Mouse (Mus musculus) MEL-GATA-1-ER (cell line): ENCODE measurements around the gene Gfy.
A peak's percentile ranks its signal among the peaks of the same experiment; 100 is the strongest.
"Not testable (repeated sequence)": the region's sequence is repeated elsewhere in the genome, so short reads cannot be mapped to it uniquely, and the experiment has no call there.

Source experiments
- DNase-seq: peaks from one replicate; pipeline ENCODE4 v3.0.0-alpha.2; 2012; ENCODE audit warnings: low read depth; ENCODE audit errors: extremely low read depth

The Gfy gene

GRCm38 (mm10) chr7:45193871-45194785 is 14.8 kb upstream of the Gfy start:
- no peak for DNase-seq

GRCm38 (mm10) chr7:45193406-45193805 is 14.0 kb upstream of the Gfy start:
- no peak for DNase-seq

- no peak for DNase-seq
Measured at GRCm38 (mm10) chr7:45192585-45193310, 13.4 kb upstream of the Gfy start.

- DNase-seq, result no peak
Measured at GRCm38 (mm10) chr7:45191803-45192363, 12.5 kb upstream of the Gfy start.

DNA sequence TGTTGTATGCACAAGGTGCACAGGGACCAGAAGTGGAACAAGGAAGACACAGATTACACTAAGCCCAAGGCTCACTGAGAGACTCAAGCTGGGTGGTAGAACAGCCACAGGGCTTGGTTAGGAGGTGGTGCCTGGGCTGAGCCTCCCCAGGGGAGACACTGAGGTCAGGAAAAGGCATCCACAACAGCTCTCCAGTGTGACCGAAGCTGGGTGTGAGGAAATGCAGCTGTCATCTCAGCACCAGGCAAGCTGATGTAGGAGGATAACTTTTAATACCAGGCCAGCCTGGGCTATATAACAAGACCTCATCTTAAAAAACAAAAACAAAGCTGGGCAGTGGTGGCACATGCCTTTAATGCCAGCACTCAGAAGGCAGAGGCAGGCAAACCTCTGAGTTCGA is 11.8 kb upstream of the Gfy start:
- DNase-seq, result no peak

GRCm38 (mm10) chr7:45190186-45190585 is 10.8 kb upstream of the Gfy start:
- DNase-seq, result no peak

GRCm38 (mm10) chr7:45189600-45189999 is 10.2 kb upstream of the Gfy start:
- no peak for DNase-seq

DNA sequence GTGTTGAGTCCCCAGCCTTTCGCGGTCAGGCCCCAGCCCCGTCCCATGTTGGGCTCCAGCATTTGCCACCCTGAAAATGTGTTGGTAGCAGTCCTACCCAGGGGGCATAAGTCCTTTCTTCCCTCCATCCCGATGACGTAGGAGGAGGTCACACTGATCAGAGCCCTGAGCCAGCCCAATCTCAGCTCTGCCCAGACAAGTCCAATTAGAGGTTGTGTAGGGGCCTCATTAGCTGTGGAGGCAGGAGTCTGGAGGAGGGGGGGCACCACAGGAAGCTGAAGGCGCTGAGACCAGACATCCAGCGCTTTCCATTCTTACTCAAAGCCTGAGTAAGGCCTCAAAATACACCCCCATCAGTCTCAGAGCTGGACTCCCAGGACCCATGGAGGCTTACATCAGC is 6.6 kb upstream of the Gfy start:
- DNase-seq, result no peak

DNA sequence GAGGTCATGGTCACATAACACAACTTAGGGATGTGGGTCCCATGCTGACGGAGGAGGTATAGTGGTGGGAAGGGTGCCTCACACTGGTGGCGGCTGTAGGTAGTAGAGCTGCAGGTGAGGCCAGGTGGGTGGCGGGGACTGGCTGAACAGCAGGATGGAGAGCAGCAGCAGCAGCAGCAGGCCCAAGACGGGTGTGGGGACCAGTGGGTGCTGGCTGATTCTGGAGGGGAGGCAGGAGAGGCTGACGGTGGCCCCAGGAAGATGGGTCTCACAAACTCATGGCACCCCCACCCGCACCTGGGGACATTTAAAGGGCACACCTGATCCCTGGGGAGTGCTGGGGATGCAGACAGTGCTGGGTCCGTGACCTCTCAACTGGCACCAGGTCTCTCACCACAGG is 4.3 kb upstream of the Gfy start:
- no peak for DNase-seq

- no peak for DNase-seq
Measured at GRCm38 (mm10) chr7:45182606-45183005, 3.2 kb upstream of the Gfy start.

DNA sequence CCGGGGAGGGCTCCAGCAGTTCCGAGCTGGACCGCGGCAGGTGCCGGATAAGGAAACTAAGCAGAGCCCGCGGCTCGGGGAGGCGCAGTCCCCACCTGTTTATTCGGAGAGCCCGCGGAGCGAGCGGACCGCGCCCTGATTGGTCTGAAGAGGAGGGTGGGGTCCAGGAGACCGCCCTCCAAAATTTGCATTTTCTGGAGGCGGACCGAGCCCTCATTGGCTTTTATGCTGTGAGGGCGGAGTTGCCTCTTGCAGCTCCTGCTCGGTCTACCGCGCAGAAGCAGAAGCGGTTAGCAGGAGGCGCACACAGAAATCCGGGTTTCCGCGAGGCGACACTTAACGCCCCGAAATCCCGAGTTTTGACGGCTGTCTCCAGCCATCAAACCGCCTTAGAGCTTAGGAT is 2.8 kb upstream of the Gfy start:
- DNase-seq, result peak; percentile 88

- DNase-seq, result no peak
Measured at GRCm38 (mm10) chr7:45181540-45181939, 2.2 kb upstream of the Gfy start.

DNA sequence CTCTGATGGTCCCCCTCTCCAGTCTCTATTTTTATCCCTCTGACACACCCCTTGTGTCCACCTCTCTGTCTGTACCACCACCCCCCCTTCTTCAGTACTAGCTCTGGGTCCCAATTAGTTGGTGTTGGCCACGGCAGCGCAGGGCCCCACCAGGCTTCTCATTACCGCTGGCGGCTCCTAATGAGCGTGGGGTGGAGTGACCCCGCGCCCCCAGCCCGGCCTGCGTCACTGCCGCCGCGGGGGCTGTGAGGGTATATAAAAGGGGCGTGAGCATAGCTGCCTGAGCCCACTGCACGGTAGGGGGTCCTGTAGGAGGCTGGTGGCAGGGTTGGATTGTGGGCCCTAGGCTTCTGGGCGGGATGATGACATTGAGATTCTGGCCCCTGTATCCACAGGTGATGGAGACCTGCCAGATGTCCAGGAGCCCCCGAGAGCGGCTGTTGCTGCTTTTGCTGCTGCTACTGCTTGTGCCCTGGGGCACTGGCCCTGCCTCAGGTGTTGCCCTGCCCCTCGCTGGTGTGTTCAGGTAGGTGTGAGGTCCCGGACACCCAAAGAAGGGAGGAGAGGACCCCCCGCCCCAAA is 1.6 kb upstream of the Gfy start, which contains the start of gene Pth2:
Gene Pth2 (plus strand): TSS at position 100 of the 582 bp plus-strand sequence.
- DNase-seq, result no peak

- no peak for DNase-seq
Measured at GRCm38 (mm10) chr7:45178550-45178949, 819 bp downstream of the Gfy start.

GRCm38 (mm10) chr7:45176356-45176755 is 3.0 kb downstream of the Gfy start:
- DNase-seq, result no peak

DNA sequence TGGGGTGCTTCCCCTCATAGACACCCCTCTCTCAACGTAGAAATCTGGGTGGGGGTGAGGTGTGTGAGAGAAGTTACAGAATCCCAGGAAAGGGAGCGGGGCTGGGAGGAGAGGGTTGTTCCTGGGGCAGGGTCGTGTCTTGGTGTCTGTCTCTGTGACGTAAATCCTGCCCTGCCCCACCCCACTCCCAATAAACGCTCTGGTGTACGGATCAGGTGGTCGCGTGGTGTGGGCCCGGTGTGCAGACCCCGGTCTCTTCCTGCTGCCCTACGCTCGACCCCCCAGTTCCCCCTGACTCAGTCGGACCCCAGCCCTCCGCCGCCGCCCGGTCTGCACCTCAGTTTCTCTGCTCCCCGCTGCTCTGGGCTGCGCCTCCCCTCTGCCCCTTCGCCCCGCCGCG is 3.4 kb downstream of the Gfy start:
- DNase-seq, result no peak

GRCm38 (mm10) chr7:45175398-45175797 is 4.0 kb downstream of the Gfy start:
- DNase-seq, result no peak

DNA sequence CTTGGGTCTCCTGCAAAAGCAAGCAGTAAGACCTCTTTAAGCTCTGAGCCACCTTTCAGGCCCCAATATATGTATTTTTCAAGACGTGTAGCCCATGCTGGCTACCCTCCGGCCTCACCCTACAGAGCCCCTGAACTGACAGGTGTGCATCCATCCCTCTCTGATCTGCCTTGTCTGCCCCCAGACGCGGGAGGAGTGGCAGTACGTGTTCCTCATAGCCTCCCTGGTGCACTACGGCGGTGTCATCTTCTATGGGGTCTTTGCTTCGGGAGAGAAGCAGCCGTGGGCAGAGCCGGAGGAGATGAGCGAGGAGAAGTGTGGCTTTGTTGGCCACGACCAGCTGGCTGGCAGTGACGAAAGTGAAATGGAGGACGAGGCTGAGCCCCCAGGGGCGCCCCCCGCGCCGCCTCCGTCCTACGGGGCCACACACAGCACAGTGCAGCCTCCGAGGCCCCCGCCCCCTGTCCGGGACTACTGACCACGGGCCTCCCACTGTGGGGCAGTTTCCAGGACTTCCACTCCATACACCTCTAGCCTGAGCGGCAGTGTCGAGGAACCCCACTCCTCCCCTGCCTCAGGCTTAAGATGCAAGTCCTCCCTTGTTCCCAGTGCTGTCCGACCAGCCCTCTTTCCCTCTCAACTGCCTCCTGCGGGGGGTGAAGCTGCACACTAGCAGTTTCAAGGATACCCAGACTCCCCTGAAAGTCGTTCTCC is 4.6 kb downstream of the Gfy start:
- no peak for DNase-seq

DNA sequence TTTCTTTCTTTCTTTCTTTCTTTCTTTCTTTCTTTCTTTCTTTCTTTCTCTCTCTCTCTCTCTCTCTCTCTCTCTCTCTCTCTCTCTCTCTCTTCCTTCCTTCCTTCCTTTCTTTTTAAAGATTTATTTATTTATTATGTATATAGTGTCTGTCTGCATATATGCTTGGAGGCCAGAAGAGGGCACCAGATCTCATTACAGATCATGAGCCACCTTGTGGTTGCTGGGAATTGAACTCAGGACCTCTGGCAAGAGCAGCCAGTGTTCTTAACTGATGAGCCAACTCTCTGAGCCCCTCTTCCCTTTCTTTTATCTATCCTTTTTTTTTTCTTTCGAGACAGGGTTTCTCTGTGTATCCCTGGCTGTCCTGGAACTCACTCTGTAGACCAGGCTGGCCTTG is 5.6 kb downstream of the Gfy start:
- not testable (repeated sequence) for DNase-seq

DNA sequence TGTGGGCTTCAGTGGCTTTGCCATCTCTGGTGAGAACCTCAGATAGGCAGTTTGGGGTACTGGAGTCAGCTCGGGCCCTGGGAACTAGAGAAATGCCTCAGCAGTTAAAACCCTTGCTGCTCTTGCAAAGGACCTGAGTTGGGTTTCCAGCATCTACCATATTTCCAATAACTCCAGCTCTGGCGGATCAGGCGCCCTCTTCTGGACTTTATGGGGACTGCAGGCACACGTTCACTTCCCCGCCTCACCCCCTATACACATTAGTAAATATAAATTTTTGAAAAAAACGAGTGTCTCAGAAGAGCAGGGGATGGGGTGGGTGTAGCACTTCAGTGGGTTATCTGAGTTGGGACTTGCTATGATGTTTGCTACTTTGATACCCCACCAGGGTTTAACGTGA is 6.4 kb downstream of the Gfy start:
- DNase-seq, result no peak

DNA sequence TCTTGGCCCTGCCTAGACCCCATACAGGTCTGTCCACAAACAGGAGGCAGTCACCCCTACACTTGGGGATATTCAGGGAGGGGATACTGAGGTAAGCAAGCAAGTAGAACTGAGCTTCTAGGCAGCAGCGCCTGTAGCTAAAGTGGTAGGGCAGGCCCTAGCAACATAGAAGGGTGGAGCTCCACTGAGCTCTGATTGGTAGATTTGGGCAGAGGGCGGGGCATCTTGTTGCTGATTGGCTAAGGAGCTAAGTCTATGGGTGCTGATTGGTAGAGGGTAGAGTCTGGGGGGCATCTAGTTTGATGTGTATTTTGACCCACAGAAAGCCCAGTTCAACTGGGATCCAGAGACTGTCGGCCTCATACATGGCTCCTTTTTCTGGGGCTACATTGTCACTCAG is 9.9 kb downstream of the Gfy start:
- DNase-seq, result no peak
